Mouse (Mus musculus) hindbrain, embryonic 16.5 days (tissue): ENCODE measurements around the gene Ascl1. TPM values are rescaled to one million over a fixed set of nuclear protein-coding genes. Genes with fewer than 3 reads are reported as not detected.

ENCODE experiments used
- ATAC-seq: fragments of 200-750 bp; cut with Nextera tagmentation; 2 replicates; pipeline ENCODE4 v1.8.0; 2017; ENCODE audit warnings: moderate TSS enrichment, moderate library complexity
- H3K27ac ChIP-seq: fragments of 300-500 bp; sonication (generic); 2 replicates; pipeline ENCODE4 v1.5.1; 2014; ENCODE audit warnings: low read depth, mild to moderate bottlenecking, control low read depth, low read length, moderate library complexity
- H3K27me3 ChIP-seq: fragments of 300-500 bp; sonication (generic); replicated peaks from 2 replicates; pipeline ENCODE4 v1.6.1; 2014; ENCODE audit warnings: low read length; ENCODE audit not compliant: control insufficient read depth, insufficient read depth
- H3K36me3 ChIP-seq: fragments of 300-500 bp; sonication (generic); 2 replicates; pipeline ENCODE4 v1.6.1; 2014; ENCODE audit warnings: mild to moderate bottlenecking, low read length, moderate library complexity, mixed read lengths; ENCODE audit not compliant: control insufficient read depth, insufficient read depth
- H3K4me1 ChIP-seq: fragments of 300-500 bp; sonication (generic); 2 replicates; pipeline ENCODE4 v1.6.1; 2014; ENCODE audit warnings: low read depth, low read length; ENCODE audit not compliant: control insufficient read depth, insufficient read depth
- H3K4me2 ChIP-seq: fragments of 300-500 bp; sonication (generic); 2 replicates; pipeline ENCODE4 v1.6.1; 2014; ENCODE audit warnings: mild to moderate bottlenecking, low read length, control low read depth, moderate library complexity
- H3K4me3 ChIP-seq: fragments of 300-500 bp; sonication (generic); 2 replicates; pipeline ENCODE4 v1.5.1; 2014; ENCODE audit warnings: mild to moderate bottlenecking, low read length, control low read depth, moderate library complexity
- H3K9ac ChIP-seq: fragments of 300-500 bp; sonication (generic); 2 replicates; pipeline ENCODE4 v1.6.1; 2014; ENCODE audit warnings: low read depth, mild to moderate bottlenecking, control low read depth, low read length, moderate library complexity
- H3K9me3 ChIP-seq: fragments of 300-500 bp; sonication (generic); 2 replicates; pipeline ENCODE4 v1.6.1; 2014; ENCODE audit warnings: mild to moderate bottlenecking, low read length, moderate library complexity; ENCODE audit not compliant: control insufficient read depth
- WGBS: fragments of 180-500 bp; shearing (Covaris S2); extraction: QIAGEN DNeasy Blood & Tissue Kit; methylation state at CpG from one replicate; pipeline ENCODE4 v1.1.7; 2014; 5-methylcytosine and 5-hydroxymethylcytosine counted together
- polyA plus RNA-seq: library from polyadenylated mRNA; unstranded; fragments of >200 nt; fragmentation: Nextera tagmentation; extraction: Ambion mirVana; gene quantifications from 2 replicates; pipeline ENCODE4 v1.2.1, GENCODE M21; 2015

Gene Ascl1
- polyA plus RNA-seq, 1 experiment from 2014 or later, result 6.3 TPM

DNA sequence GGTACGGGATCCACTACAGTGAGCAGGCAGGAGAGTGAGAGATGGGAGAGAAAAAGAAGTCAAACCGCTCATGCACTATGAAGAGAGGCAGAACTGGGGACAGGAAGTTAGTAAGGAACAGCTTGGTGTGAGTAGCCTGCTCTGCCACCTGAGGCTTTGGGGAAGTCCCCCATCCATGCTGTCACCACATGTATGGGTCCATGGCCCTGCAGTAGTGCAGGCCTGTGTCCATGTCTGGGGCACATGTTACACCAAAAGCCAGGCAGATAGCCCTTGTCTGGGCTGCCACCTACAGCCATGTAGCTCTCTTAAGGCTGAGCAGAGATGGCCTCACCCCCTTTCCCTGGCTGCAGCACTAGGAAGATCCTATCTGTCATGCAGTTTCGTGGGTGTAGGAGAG, 42.7 kb downstream of the Ascl1 start:
- Histone ChIP-seq H3K9me3 (no peaks in the 10 kb centered on the region), H3K4me2 (no peak overlapping the region), H3K36me3 (no peaks in the 10 kb centered on the region), H3K9ac (no peak overlapping the region), H3K27ac (no peak overlapping the region), H3K27me3 (no peaks in the 10 kb centered on the region), H3K4me3 (no peak overlapping the region), H3K4me1 (peaks cover 10% of the 10 kb centered on the region)
- 92% methylated on average over 3 of the region's 3 CpGs for WGBS
- ATAC-seq, result no peak

DNA sequence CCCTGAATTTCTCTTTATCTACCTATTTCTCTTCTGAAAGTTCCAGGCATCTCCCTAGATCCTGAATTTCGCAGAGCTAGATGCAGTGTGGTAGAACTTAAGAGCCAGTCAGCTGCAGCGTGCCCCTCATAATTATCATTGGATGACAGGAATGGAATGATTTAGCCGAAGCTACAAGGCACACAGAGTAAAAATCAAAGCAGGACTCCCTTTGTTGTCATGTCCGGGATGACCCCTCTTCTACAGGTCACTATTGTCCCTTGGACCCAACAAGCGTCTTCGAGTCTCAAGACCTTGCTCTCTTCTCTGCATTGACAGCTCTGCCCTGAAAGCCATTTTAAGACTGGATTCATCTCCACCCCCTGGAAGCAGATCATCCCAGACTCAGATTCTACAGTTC, 44.1 kb downstream of the Ascl1 start:
- Histone ChIP-seq H3K27ac (no peak overlapping the region), H3K4me3 (no peak overlapping the region), H3K4me1 (peaks cover 10% of the 10 kb centered on the region), H3K9me3 (no peaks in the 10 kb centered on the region), H3K27me3 (no peaks in the 10 kb centered on the region), H3K4me2 (no peak overlapping the region), H3K9ac (no peak overlapping the region), H3K36me3 (no peaks in the 10 kb centered on the region)
- WGBS, result 45% methylated on average over 6 of the region's 6 CpGs
- ATAC-seq, result no peak

DNA sequence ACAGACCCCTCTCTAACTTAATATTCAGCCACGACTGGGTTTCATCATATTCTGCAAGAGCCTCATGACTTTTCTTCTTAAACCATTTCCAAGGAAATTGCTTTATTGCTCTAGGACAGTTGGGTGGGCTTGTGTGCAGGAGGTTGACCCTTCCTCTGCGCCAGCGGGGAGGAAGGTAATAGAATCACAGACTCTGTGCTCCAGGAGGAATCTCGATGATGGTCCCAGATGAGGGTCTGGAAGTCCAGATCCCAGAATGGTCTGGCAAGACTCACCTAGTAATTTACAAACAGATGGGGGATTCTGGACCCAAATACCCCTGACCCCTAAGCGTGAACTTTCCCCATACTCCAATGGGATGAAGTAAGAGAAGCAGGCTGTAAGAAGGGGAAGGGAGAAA, 45.2 kb downstream of the Ascl1 start:
- no peaks in the 10 kb centered on the region for H3K9me3 ChIP-seq
- H3K4me1 ChIP-seq, result peaks cover 10% of the 10 kb centered on the region
- H3K27me3 ChIP-seq, result no peaks in the 10 kb centered on the region
- no peaks in the 10 kb centered on the region for H3K36me3 ChIP-seq
- peak overlapping the region; percentile 43 for H3K4me2 ChIP-seq
- no peak for ATAC-seq
- 30% methylated on average over 5 of the region's 5 CpGs for WGBS
- H3K9ac ChIP-seq, result no peak overlapping the region
- no peak overlapping the region for H3K4me3 ChIP-seq
- no peak overlapping the region for H3K27ac ChIP-seq

DNA sequence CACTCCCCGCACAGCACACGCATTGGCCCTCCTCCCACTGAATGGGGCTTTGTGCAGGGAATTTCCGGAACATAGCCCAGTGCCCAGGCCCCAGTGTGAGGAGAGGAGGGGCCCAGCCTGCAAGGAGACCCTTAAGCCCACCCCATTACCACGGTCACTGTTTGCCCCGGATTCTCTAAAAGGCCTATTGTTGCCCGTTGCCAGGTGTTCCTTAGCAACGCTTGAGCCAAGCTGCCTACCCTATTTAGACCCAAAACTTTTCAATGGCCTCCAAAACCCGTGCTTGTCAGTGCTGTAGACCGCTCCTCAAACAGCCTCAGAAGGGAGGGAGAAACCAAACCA, 45.7 kb downstream of the Ascl1 start:
- Histone ChIP-seq H3K27ac (no peak overlapping the region), H3K9ac (peak overlapping the region; percentile 11; the same call in 1 of the 2 replicates)

DNA sequence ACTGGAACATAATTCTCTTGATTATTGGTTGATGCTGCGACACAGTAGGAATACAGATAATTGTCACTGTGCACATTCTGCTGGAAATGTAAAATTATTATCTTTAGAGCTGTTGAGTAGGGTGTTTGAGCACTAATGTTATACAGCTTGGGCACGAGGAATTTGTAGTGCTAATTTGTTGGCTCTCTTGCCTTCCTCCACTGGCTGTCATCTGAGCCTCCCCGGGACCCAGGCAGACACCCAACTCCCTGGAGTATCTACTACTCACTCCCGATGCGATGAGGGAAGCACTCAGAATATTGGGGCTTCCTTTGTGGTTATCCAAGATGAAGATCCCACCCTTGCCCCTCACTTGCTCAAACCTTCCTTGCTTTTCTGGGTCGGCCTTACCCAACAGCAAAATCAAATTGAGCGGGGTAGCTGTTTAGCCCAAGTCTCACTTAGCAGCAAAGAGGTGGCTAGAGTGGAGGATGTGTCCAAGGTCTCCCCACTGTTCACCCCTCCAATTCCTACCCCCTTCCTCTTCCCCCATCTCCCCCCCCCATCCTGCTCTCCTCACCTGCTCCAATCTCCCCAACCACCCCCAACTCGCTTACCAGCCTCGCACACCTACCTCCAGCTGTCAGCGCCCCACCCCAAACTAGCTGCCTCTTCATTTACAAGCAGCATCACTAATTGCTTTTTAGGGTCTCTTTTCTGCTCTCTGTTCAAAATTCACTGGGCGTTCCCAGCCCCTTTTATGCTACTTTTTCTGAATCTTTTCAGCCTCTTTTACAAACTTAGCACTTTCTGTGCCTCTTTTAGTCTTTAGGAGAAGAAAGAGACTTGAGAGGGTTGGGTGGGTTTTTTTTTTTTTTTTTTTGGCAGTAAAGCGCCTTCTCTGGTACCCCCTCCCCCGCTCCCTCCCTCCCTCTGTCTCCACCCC, 46.4 kb downstream of the Ascl1 start:
- peak overlapping the region; percentile 13; the same call in 1 of the 2 replicates for H3K4me3 ChIP-seq
- H3K9ac ChIP-seq, result no peak overlapping the region
- H3K9me3 ChIP-seq, result no peaks in the 10 kb centered on the region
- no peaks in the 10 kb centered on the region for H3K36me3 ChIP-seq
- peak overlapping the region; percentile 42 for H3K27ac ChIP-seq
- peaks cover 10% of the 10 kb centered on the region for H3K4me1 ChIP-seq
- 15% methylated on average over 13 of the region's 13 CpGs for WGBS
- peak; percentile 54 for ATAC-seq
- no peaks in the 10 kb centered on the region for H3K27me3 ChIP-seq
- H3K4me2 ChIP-seq, result peak overlapping the region; percentile 43

More for the DNA sequence above, 45.7 kb downstream of the Ascl1 start:
- Histone ChIP-seq H3K27me3 (no peaks in the 10 kb centered on the region), H3K4me3 (peak overlapping the region; percentile 13), H3K4me1 (peaks cover 10% of the 10 kb centered on the region), H3K4me2 (peak overlapping the region; percentile 43), H3K36me3 (no peaks in the 10 kb centered on the region), H3K9me3 (no peaks in the 10 kb centered on the region)
- ATAC-seq, result peak; percentile 98
- 3% methylated on average over 9 of the region's 9 CpGs for WGBS

DNA sequence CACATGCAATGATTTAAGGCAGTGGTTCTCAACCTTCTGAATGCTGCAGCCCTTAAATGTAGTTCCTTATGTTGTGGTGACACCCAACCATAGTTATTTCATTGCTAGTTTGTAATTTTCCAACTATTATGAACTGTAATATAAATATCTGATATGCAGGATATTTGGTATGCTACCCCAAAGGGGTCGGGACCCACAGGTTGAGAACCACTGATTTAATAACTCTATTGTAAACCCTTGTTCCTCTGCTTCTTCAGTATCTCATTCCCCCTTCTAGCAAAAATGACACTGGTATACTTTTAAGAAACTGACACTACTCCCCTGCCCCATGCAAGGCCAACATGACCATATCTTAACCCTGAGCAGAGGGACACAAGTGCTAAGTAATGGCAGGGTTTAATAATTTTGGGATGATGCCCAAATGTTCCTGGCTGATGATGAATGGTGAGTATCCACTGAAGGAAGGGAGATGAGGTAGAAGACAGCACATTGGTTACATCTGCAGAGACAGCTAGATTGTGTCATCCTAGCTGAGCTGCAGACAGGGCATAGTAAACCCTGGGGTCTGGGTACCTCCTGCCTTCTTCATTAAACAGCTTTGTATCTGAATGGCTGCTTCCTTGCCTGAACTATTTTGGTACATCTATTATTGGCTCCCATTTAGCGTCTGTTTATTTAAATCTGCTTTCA, 47.2 kb downstream of the Ascl1 start:
- ATAC-seq, result peak; percentile 21
- Histone ChIP-seq H3K9me3 (no peaks in the 10 kb centered on the region), H3K4me1 (peaks cover 10% of the 10 kb centered on the region), H3K4me3 (no peak overlapping the region), H3K36me3 (no peaks in the 10 kb centered on the region), H3K4me2 (no peak overlapping the region), H3K27ac (no peak overlapping the region), H3K27me3 (no peaks in the 10 kb centered on the region), H3K9ac (no peak overlapping the region)
- 61% methylated on average over 2 of the region's 2 CpGs for WGBS

Other genes with a start within 250 kb of the Ascl1 start
- 0.10 TPM in 1 of 2 replicates, not detected in the other for gene Pah, start 28.1 kb upstream of the Ascl1 start, polyA plus RNA-seq